8 mouse cellular contexts compared by ENCODE assay signal in the genomic region with DNA sequence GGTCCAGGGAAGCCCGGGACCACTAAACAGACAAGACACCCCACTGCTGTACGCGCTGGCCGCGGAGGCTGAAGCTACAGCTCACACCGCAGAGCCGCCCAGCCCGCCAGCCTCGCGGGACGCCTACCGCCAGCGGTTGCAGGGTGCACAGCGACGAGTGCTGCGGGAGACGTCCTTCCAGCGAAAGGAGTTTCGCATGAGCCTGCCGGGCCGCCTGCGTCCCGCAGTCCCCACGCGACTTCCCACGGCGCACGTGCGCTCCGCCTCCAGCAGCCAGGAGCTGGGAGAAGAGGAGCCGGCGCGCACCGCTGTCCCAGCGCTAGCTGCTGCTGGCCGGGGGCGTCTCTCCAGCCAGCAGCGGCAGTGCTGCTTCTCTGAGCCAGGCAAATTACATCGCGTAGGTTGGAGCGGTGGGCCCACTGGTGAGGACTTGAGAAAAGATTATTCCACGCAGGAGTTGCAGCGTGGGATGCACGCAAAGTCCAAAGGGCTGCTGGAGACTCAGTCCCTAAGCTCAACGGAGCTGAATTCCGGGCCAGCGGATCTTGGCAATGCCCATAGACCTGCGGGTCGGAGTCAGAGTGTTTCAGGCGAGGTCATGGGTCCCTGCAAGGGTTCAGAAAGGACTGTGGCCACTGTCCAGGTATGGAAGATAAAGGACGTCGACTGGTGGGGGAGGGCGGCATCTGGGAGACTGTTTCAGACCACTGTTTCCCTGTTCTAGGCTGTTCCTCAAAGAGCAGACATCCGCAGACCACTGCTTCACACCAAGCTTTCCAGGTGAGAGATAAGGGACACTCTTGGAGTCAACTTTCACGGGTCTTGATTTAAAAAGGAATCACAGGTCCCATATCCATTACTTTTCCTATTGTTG. TPM values are rescaled to one million over a fixed set of nuclear protein-coding genes. Genes with fewer than 3 reads are reported as not detected.
DNase-seq lines count a peak whose midpoint lies in the region; ATAC-seq and TF ChIP-seq lines count a peak whose summit lies in the region.

No protein-coding gene starts in this region.

- H3K4me3 ChIP-seq in cerebellum, adult 2 months (replicated peaks; ENCODE audit: insufficient read depth, low read depth, low read length): peak overlapping the region; percentile 40
- H3K4me3 ChIP-seq in ES-Bruce4 (ENCODE audit: low read depth, low read length): peak overlapping the region; percentile 71
- peak overlapping the region; percentile 38 for H3K4me3 ChIP-seq in forebrain, embryonic 11.5 days (ENCODE audit: low read depth, low read length)
- peak overlapping the region; percentile 39 for H3K4me3 ChIP-seq in kidney, postnatal 0 days (replicated peaks; ENCODE audit: low read depth, low read length)
- peak overlapping the region; percentile 38 for H3K4me3 ChIP-seq in midbrain, embryonic 15.5 days

- H3K4me2 ChIP-seq in forebrain, embryonic 11.5 days (ENCODE audit: low read depth, low read length, severe bottlenecking): peak overlapping the region; percentile 85
- H3K4me2 ChIP-seq in kidney, postnatal 0 days (ENCODE audit: low read length): peak overlapping the region; percentile 74
- peak overlapping the region; percentile 72 for H3K4me2 ChIP-seq in midbrain, embryonic 15.5 days

- H3K9ac ChIP-seq in ES-Bruce4 (ENCODE audit: low read depth, poor library complexity, severe bottlenecking): peak overlapping the region; percentile 7
- peak overlapping the region; percentile 37; the same call in 1 of the 2 replicates for H3K9ac ChIP-seq in forebrain, embryonic 11.5 days (ENCODE audit: low read length)
- 0 out of 2 replicates have a peak overlapping the region, but pooled peaks have one; percentile 37 for H3K9ac ChIP-seq in kidney, postnatal 0 days (ENCODE audit: low read depth, low read length)
- peak overlapping the region; percentile 16; the same call in 1 of the 2 replicates for H3K9ac ChIP-seq in midbrain, embryonic 15.5 days

- 10% methylated on average over 55 of the region's 55 CpGs for WGBS in cerebellum, adult 2 months
- WGBS in forebrain, embryonic 11.5 days: 5% methylated on average over 55 of the region's 55 CpGs
- WGBS in kidney, postnatal 0 days: 7% methylated on average over 55 of the region's 55 CpGs
- 5% methylated on average over 55 of the region's 55 CpGs for WGBS in midbrain, embryonic 15.5 days

- no peaks in the 10 kb centered on the region for H3K27me3 ChIP-seq in cerebellum, adult 2 months (ENCODE audit: control insufficient read depth, insufficient read depth, low read length)
- peaks cover 4% of the 10 kb centered on the region for H3K27me3 ChIP-seq in ES-Bruce4 (ENCODE audit: control insufficient read depth, insufficient read depth, low read length, poor library complexity, severe bottlenecking)
- peaks cover 50% of the 10 kb centered on the region for H3K27me3 ChIP-seq in forebrain, embryonic 11.5 days (ENCODE audit: control insufficient read depth, insufficient read depth, low read length)
- peaks cover 24% of the 10 kb centered on the region for H3K27me3 ChIP-seq in kidney, postnatal 0 days (ENCODE audit: insufficient read depth, low read length)
- H3K27me3 ChIP-seq in midbrain, embryonic 15.5 days (replicated peaks): peaks cover 82% of the 10 kb centered on the region

- no peak for TF ChIP-seq CTCF in cerebellum, adult 2 months (IDR thresholded peaks at IDR 0.05; ENCODE audit: borderline replicate concordance, insufficient read depth, low read depth, low read length)
- TF ChIP-seq CTCF in ES-Bruce4 (IDR thresholded peaks at IDR 0.05; ENCODE audit: low read depth, low read length): no peak
- TF ChIP-seq CTCF in kidney, postnatal 0 days (IDR thresholded peaks at IDR 0.05; ENCODE audit: low read depth): no peak

- no peak for TF ChIP-seq EP300 in ES-Bruce4 (IDR thresholded peaks at IDR 0.05; ENCODE audit: insufficient read depth, low read depth, low read length)

- H3K9me3 ChIP-seq in ES-Bruce4 (replicated peaks; ENCODE audit: control insufficient read depth, insufficient read depth, low read length, poor library complexity, severe bottlenecking): no peaks in the 10 kb centered on the region
- H3K9me3 ChIP-seq in forebrain, embryonic 11.5 days (ENCODE audit: control insufficient read depth, low read length): peaks cover 5% of the 10 kb centered on the region; the same call in 1 of the 2 replicates
- H3K9me3 ChIP-seq in kidney, postnatal 0 days (replicated peaks; ENCODE audit: low read length): no peaks in the 10 kb centered on the region
- H3K9me3 ChIP-seq in midbrain, embryonic 15.5 days: peaks cover 3% of the 10 kb centered on the region; the same call in 1 of the 2 replicates

- H3K27ac ChIP-seq in cerebellum, adult 2 months (ENCODE audit: insufficient read depth, low read length): no peak overlapping the region
- H3K27ac ChIP-seq in ES-Bruce4 (ENCODE audit: insufficient read depth, low read length): no peak overlapping the region
- no peak overlapping the region for H3K27ac ChIP-seq in forebrain, embryonic 11.5 days (ENCODE audit: low read depth, low read length)
- no peak overlapping the region for H3K27ac ChIP-seq in kidney, postnatal 0 days
- H3K27ac ChIP-seq in midbrain, embryonic 15.5 days: no peak overlapping the region

- no peak for TF ChIP-seq POLR2A in cerebellum, adult 2 months (IDR thresholded peaks at IDR 0.05; ENCODE audit: borderline replicate concordance, insufficient read depth, low read length)
- TF ChIP-seq POLR2A in ES-Bruce4 (IDR thresholded peaks at IDR 0.05; ENCODE audit: insufficient read depth, low read length): no peak

- peak in 1 of 2 experiments; percentile 33 for DNase-seq in cerebellum, adult 2 months
- no peak for DNase-seq in cerebellum, adult 11 months
- DNase-seq in forebrain, embryonic 11.5 days (ENCODE audit: low spot score): peak; percentile 73
- DNase-seq in kidney, postnatal 0 days (ENCODE audit: low spot score): no peak
- DNase-seq in ovary, postnatal 10 days (ENCODE audit: low spot score): no peak
- no peak for DNase-seq in cerebellum, postnatal 4 days (ENCODE audit: low spot score in 2 of 2)

- H3K36me3 ChIP-seq in ES-Bruce4 (ENCODE audit: control insufficient read depth, insufficient read depth, low read length, poor library complexity, severe bottlenecking): no peaks in the 10 kb centered on the region
- no peaks in the 10 kb centered on the region for H3K36me3 ChIP-seq in forebrain, embryonic 11.5 days (ENCODE audit: control insufficient read depth, insufficient read depth, low read length)
- H3K36me3 ChIP-seq in kidney, postnatal 0 days (ENCODE audit: insufficient read depth, low read length): no peaks in the 10 kb centered on the region
- no peaks in the 10 kb centered on the region for H3K36me3 ChIP-seq in midbrain, embryonic 15.5 days (replicated peaks)

- no peak for ATAC-seq in forebrain, embryonic 11.5 days (replicated peaks; ENCODE audit: low FRiP score)
- no peak for ATAC-seq in kidney, postnatal 0 days (replicated peaks; ENCODE audit: low FRiP score, low read depth)
- peak; percentile 40 for ATAC-seq in midbrain, embryonic 15.5 days (replicated peaks)

- H3K4me1 ChIP-seq in cerebellum, adult 2 months (ENCODE audit: control insufficient read depth, insufficient read depth, low read length): peaks cover 4% of the 10 kb centered on the region; the same call in 1 of the 2 replicates
- no peaks in the 10 kb centered on the region for H3K4me1 ChIP-seq in ES-Bruce4 (ENCODE audit: control insufficient read depth, insufficient read depth, low read length)
- H3K4me1 ChIP-seq in forebrain, embryonic 11.5 days (replicated peaks; ENCODE audit: control insufficient read depth, insufficient read depth, low read length): peaks cover 12% of the 10 kb centered on the region; the same call in 1 of the 2 replicates
- peaks cover 10% of the 10 kb centered on the region for H3K4me1 ChIP-seq in kidney, postnatal 0 days (replicated peaks; ENCODE audit: insufficient read depth, low read length)
- H3K4me1 ChIP-seq in midbrain, embryonic 15.5 days: peaks cover 19% of the 10 kb centered on the region

RNA-seq across cellular contexts. Expression of a gene that starts 6.5 kb away (rescaled TPM):
- not detected in 2 replicates for polyA plus RNA-seq in cerebellum, adult 2 months (2012; rRNA removed)
- not detected in 2 replicates for polyA plus RNA-seq in ES-Bruce4 (2011; ENCODE audit: insufficient read depth, insufficient read length, low read depth, missing spikeins)
- not detected in 2 replicates for polyA plus RNA-seq in forebrain, embryonic 11.5 days (2014; fragmentation: Nextera tagmentation; extraction: Ambion mirVana)
- polyA plus RNA-seq in kidney, postnatal 0 days (2015; fragmentation: Nextera tagmentation; extraction: Ambion mirVana): not detected in 2 replicates
- not detected in 2 replicates for polyA plus RNA-seq in midbrain, embryonic 15.5 days (2015; fragmentation: Nextera tagmentation; extraction: Ambion mirVana)

RNA-seq across cellular contexts. Expression of a gene that starts 6.8 kb away (rescaled TPM):
- polyA plus RNA-seq in cerebellum, adult 2 months (2012; rRNA removed): 7.7 and 8.8 TPM in 2 replicates
- 0.39 and 0.52 TPM in 2 replicates for polyA plus RNA-seq in ES-Bruce4 (2011; ENCODE audit: insufficient read depth, insufficient read length, low read depth, missing spikeins)
- 1.1 and 1.8 TPM in 2 replicates for polyA plus RNA-seq in forebrain, embryonic 11.5 days (2014; fragmentation: Nextera tagmentation; extraction: Ambion mirVana)
- polyA plus RNA-seq in kidney, postnatal 0 days (2015; fragmentation: Nextera tagmentation; extraction: Ambion mirVana): 1.1 and 1.2 TPM in 2 replicates
- 3.5 and 3.7 TPM in 2 replicates for polyA plus RNA-seq in midbrain, embryonic 15.5 days (2015; fragmentation: Nextera tagmentation; extraction: Ambion mirVana)

RNA-seq across cellular contexts. Expression of a gene that starts 6.9 kb away (rescaled TPM):
- polyA plus RNA-seq in cerebellum, adult 2 months (2012; rRNA removed): 0.06 TPM in 1 of 2 replicates, not detected in the other
- polyA plus RNA-seq in ES-Bruce4 (2011; ENCODE audit: insufficient read depth, insufficient read length, low read depth, missing spikeins): not detected in 2 replicates
- polyA plus RNA-seq in forebrain, embryonic 11.5 days (2014; fragmentation: Nextera tagmentation; extraction: Ambion mirVana): not detected in 2 replicates
- 0.08 and 0.14 TPM in 2 replicates for polyA plus RNA-seq in kidney, postnatal 0 days (2015; fragmentation: Nextera tagmentation; extraction: Ambion mirVana)
- 0.09 TPM in 1 of 2 replicates, not detected in the other for polyA plus RNA-seq in midbrain, embryonic 15.5 days (2015; fragmentation: Nextera tagmentation; extraction: Ambion mirVana)

RNA-seq across cellular contexts. Expression of a gene that starts 16.2 kb away (rescaled TPM):
- polyA plus RNA-seq in cerebellum, adult 2 months (2012; rRNA removed): 0.65 and 1.6 TPM in 2 replicates
- not detected in 2 replicates for polyA plus RNA-seq in ES-Bruce4 (2011; ENCODE audit: insufficient read depth, insufficient read length, low read depth, missing spikeins)
- polyA plus RNA-seq in forebrain, embryonic 11.5 days (2014; fragmentation: Nextera tagmentation; extraction: Ambion mirVana): not detected in 2 replicates
- polyA plus RNA-seq in kidney, postnatal 0 days (2015; fragmentation: Nextera tagmentation; extraction: Ambion mirVana): not detected in 2 replicates
- polyA plus RNA-seq in midbrain, embryonic 15.5 days (2015; fragmentation: Nextera tagmentation; extraction: Ambion mirVana): 0.39 TPM in 1 of 2 replicates, not detected in the other

RNA-seq across cellular contexts. Expression of a gene that starts 16.3 kb away (rescaled TPM):
- 23.1 and 27.1 TPM in 2 replicates for polyA plus RNA-seq in cerebellum, adult 2 months (2012; rRNA removed)
- not detected in 2 replicates for polyA plus RNA-seq in ES-Bruce4 (2011; ENCODE audit: insufficient read depth, insufficient read length, low read depth, missing spikeins)
- 0.76 and 0.77 TPM in 2 replicates for polyA plus RNA-seq in forebrain, embryonic 11.5 days (2014; fragmentation: Nextera tagmentation; extraction: Ambion mirVana)
- polyA plus RNA-seq in kidney, postnatal 0 days (2015; fragmentation: Nextera tagmentation; extraction: Ambion mirVana): 0.26 and 0.39 TPM in 2 replicates
- polyA plus RNA-seq in midbrain, embryonic 15.5 days (2015; fragmentation: Nextera tagmentation; extraction: Ambion mirVana): 0.99 and 1.1 TPM in 2 replicates
